Mouse (Mus musculus): ENCODE data around the gene Ifitm7. TPM values are rescaled to one million over a fixed set of nuclear protein-coding genes. Genes with fewer than 3 reads are reported as not detected.
"Not testable (repeated sequence)": the region's sequence is repeated elsewhere in the genome, so short reads cannot be mapped to it uniquely, and the experiment has no call there.

Ifitm7 gene
- total RNA-seq (2022): under 1 TPM in 2 of 4 experiments, not detected in 2; 0.75 to 0.83 TPM

DNA sequence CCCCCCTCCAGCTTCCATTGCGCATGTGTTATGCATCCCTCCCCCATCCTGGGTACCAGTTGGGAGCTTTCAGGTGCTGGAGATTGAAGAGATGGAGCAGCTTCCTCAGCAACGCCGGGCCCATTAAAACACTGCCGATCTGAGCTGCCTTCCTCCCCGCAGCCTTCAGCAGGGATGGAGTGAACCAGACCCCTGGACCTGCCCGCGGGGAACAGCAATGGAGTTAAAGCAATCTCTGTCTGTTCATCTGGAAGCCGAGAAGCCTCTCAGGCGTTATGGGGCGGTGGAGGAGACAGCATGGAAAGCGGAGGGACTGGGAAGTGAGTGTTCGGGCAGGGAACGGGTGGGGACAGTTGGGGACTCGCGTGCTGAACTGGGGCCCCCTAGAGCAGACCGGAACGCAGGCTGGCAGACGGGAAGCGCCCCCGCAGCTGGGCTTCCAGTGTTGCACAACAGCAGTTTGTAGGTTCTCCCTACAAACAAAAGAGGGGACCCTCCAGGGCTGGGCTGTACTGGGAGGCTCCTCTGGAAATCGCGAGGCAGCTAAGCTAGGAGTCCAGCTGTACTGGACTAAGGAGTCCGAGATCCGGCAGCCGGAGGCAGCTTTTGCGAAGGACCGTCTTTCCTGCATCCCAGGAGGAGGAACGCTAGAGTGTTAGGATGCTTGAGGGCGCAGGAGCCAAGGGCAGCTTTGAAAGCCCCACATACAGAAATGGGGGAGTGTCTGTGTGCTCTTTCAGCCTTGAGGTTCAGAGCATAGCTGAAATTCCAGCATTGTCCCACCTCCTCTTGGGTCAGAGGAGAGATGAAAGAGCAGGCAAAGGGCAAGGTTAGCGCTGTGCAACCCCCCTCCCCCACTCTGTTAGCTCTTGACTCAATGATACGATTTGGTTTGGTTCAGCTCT is at the start of gene Ifitm7, which contains the start of gene 2900011O08Rik:
TSS of gene Ifitm7 (minus strand) at position 315 of the 905 bp plus-strand sequence.
TSS of gene 2900011O08Rik (plus strand) at position 31 of the 905 bp plus-strand sequence.
- no peak for DNase-seq

DNA sequence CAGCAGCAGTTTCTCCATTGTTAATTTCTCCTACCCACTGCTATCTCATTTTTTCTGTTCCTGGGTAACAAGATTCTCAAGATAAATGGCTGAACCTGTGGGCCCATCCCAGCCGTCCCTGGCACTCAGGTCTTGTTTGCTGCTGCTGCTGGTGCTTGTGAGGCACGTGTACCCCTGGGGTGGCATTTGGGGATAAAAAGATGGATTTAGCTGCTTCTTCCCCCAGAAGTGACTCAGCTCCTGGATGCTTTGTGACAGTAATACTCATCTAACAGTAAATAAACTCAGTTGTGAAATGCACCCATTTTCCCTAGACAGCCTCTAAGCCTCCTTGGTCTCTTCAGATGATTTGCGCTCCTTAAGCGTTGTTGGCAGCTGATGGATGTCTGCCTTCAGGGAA is 46.4 kb upstream of the Ifitm7 start:
- DNase-seq: no peak

DNA sequence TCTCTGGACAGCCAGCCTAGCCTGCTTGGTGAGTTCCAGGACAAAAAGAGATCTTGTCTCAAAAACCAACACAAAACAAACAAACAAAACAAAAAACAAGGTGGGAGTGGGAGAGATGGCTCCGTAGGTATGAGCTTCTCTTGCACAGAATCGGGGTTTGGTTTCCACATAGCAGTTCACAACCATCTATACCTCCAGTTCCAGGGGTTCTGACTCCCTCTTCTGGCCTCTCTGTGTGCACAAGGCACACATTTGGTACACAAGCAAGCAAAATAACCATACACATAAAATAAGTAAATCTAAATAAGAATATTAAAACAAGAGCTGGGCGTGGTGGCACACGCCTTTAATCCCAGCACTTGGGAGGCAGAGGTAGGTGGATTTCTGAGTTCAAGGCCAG is 44.0 kb upstream of the Ifitm7 start:
- DNase-seq: no peak

GRCm38 (mm10) chr16:14029851-14030250 is 43.2 kb upstream of the Ifitm7 start:
- peak; percentile 54 for DNase-seq

DNA sequence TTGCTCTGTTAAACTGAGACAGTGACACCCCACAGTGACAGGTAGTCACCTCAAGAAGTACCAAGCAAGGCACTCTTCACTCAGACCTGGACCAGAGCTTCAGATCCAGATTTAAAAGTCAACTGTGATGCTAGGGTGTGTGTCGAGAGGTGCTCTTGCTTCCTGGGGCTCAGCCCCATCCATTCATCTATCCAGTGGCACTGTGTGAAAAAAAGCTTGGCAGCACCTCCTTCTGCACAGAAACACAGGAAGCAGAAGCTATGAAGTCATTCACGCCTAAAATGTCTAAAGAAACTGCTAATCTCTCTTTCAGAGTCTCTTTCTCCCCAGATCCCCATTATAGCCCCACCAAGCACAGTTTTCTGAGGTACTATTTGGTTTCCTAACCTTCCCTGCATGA is 42.4 kb upstream of the Ifitm7 start:
- no peak for DNase-seq

DNA sequence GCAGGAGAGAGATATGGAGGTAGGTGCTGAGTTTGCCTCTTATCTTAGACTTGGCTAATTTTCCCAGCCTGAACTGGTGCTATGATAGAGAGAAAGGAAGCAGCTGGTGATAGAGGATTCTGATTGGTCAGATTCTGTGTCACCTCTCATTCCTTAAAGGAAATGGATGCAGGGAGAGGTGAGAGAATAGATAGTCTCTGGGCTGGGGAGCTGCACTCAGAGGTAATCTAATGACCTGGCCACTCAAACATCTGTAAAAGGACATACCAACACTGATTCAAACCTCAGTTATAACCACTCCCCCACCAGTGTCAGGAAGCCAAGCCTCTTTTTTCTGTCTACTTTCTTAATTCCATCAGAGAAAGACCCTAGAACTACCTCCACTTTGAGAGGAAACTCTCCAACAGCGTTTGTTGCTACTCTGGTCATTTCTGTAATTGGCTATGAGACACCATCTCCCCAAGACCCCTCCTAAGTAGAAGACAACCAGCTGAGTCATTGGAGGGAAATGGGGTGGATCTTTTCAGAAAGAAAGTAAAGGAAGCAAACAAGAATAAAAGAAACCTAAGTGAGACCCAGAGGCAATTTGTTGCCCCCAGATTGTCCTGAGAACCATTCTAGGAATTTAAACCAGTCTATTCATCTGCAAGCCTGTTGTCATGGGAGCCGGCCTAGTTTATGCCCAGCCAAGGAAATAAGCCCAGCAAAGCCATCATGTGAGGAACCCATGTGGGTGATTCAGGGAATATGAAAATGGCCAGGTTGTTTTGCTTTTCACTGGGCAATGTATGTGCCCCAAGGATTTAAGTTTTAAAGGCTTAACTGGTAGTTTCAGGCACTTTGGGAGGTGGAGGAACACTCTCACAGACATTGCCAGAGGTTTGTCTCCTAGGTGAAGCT is 38.7 kb upstream of the Ifitm7 start:
- DNase-seq: no peak

DNA sequence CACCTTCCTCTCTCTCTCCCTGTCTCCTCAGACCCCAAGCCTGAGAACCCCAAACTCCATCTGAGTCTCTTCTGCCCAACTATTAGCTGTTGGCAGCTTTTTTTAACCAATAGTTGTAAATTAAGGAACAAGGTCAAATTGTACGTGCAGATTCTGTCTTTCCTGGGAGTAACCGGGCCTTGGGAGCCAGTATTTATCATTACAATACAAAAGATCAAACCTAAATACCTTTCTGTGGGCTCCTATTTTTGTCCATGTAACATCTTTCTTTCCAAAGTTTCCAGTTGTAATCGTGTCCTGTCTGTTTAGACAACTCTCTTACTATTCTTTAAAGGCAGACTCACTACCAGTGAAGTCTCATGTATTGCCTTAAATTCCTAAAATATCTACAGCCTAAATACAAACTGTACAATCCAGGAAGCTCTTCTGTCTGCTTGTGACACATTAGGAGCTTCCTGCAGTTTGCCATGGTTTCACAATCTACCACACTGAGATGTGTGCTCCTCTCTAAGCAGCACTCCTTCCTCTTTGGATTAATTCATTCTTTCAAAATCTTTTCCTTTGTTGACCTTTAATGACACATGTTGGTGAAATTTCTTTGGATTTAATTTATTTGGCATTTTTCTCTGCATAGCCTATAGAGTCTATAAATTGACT is 34.6 kb upstream of the Ifitm7 start:
- DNase-seq: no peak

DNA sequence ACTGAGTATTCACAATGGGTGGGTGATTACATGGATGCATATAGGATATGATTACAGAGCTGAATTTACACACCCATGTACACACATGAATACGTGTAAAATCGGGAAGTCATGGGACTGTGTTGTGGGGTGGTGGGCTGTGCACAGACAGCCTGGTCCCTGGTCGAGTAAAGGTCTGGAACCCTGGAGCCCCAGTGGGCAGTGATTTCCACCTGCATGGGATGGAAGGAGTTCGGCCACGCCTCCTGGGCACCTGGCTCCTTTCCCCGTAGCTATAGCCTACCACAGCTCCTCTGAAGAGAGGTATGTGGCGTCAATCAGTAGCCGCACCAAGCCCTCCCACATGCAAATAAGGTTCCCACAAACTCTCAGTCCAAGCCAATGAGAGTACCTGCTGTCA is 30.6 kb upstream of the Ifitm7 start:
- DNase-seq: no peak

DNA sequence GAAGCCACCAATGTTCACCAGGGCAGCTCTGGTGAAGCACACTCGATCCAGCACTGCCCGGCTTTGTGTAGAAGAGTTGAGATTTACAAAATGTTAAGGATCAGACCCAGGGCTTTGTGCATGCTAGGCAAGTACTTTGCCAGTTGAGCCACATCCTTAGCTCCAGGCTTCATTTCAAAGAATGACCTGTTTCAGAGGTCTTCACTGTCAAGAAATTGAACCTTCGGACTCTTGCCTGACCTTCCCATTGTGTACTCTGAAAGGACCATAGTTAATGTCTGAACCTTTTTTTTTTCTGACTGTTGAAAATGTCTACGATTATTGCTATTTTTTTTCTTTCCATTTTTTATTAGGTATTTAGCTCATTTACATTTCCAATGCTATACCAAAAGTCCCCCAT is 23.3 kb upstream of the Ifitm7 start:
- no peak for DNase-seq

DNA sequence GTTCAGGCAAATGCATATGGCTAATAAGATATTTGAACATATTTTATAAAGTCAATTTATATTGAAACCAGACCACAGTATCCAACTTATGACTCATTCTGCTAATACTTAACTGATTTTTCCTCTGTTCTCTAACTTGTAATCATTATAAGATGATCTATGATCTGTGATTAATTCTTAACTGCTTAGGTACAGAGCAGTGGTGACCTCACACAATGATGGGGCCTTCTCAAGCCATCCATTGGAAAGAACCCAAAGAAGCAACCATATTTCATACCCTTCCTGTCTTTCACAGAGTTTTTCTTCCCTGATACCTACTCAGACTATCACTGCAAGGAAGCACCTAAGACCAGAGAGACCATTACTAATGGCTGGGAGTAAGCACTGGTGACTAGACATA is 22.0 kb upstream of the Ifitm7 start:
- no peak for DNase-seq

DNA sequence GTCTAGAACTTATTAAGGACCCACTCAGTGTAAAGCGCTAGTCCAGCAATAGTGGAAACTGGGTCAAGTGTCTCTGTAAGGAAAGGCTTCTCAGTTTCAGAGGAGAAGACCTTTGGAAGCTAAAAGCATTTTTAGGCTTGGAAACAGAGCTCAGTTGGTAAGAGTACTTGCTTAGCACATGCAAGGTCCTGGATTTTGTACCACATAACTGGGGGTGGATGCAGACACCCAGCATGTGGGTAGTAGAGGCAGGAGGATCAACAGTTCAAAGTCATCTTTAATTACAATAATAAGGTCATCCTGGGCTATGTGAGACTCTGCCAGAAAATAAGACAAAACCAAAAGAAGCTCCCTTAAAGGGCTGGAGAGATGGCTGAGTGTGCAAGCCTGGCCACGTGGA is 21.4 kb upstream of the Ifitm7 start:
- no peak for DNase-seq

DNA sequence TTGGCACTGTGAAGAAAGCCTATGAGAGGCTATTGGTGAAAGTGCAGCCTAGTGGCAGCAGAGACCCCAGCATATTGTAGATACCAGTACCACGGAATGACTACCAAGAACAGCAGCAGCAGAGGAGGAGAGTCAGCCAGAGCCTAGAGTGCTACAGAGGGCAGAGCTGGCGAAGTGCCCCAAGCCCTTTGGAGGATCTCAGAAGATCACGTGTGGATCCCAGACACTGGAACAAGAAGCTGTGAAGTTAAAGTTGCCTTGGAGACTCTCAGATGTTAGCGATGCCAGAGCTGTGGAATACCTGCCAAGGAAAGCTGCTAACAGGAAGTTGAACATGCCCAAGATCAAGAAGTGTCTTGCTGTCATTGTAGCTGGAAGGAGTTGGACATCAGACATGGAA is 18.6 kb upstream of the Ifitm7 start:
- no peak for DNase-seq

- DNase-seq: no peak
Observed at GRCm38 (mm10) chr16:14004726-14005125, 18.0 kb upstream of the Ifitm7 start.

DNA sequence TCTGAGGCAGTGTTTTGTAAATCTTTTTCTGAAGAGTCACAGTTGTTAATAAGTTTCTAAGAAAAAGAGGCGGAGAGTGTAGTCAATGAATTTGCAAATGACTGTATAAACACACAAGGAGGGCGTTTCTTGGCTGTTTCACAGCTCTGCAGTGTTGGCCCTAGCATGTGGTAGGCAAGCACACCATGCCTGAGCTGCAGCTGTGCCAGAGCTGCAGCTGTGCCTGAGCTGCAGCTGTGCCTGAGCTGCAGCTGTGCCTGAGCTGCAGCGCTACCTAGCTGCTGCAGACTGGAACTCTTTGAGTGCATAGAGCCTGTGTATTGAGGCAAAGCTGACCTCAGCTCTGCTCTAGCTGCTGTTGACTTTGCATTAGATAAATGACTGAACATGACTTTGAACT is 17.5 kb upstream of the Ifitm7 start:
- no peak for DNase-seq

DNA sequence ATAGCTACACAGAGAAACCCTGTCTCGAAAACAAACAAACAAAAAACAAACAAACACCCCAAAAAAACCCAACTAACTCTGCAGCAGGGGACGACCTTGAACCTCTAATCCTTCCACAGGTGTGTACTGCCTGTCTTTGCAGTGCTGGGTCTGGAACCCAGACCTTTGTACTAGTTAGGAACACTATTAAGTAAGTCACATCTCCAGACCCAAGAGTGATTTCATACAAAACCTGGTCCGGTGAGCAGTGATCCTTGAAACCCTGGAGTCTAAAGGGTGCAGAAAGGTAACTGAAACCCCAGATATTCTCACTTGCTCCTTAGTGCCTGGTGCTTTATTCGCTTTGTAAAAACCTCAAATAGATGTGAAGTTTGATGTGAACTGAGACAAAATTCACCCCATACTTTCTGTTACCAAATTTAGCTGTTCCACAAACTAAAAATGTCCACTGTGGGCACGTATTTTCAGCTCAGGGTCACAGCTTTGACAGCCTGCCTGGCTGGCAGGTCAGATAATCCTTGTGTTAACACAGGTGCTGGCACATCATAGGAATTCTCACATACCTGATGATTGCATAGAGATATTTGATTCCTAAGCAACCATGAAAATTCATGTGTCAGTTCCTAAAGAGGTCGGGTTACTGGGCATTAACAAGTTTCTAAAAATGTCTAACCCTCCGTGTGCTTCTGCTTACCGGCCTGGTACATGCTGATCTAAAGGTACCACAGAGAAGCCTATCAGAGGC is 16.9 kb upstream of the Ifitm7 start:
- DNase-seq: no peak

DNA sequence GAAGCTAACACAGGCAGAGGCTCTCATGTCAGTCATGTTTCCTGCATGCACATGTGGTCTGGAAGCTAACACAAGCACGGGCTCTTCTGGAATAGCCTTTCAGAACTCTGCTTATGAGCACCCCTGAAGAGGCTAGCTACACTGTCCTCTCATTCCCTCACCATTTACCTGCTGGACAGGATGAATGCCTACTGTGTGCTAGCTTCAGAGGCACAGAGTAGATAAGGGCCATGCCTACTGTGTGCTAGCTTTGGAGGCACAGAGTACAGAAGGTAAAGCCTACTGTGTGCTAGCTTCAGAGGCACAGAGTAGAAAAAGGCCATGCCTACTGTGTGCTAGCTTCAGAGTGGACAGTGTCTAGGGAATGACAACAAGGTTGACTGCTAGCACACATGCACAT is 7.8 kb upstream of the Ifitm7 start:
- no peak for DNase-seq

- DNase-seq: no peak
Observed at GRCm38 (mm10) chr16:13994076-13994475, 7.4 kb upstream of the Ifitm7 start.

DNA sequence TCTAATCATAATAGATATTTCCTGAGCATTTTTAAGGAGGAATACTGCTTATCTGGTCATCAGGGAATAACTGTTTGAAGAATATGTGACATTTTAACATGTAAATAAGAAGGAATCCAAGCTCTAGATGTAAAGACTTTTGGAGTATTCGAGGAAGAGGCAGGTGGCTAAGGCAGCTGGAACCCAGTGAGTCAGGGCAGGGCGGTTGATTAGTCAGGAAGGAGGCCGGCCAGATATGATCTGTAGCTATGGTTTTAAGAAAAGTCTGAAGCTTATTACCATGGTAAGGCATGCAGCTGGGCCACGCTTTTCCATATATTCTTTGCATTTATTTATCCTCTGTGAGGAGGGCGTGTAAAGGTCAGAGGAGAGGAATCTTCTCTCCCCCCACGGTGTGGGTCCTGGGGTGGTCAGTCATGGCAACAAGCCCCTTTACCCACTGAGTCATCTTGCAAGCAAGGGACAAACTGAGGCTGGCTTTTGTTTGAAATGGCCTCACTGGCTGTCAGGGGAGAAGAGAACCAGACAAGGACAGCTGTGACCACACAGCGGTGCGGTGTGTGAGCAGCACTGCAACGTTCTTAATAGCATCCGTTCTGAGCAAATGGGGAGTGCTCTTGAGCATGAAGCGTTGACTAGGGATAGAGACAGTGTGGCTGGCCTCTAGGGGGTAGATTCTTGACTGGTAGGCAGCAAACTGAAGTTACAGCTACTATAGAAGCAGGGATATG is 6.0 kb upstream of the Ifitm7 start:
- no peak for DNase-seq

GRCm38 (mm10) chr16:13986197-13986573 is 503 bp downstream of the Ifitm7 start:
- DNase-seq: no peak

- DNase-seq: no peak
Observed at GRCm38 (mm10) chr16:13983161-13983560, 3.5 kb downstream of the Ifitm7 start.

DNA sequence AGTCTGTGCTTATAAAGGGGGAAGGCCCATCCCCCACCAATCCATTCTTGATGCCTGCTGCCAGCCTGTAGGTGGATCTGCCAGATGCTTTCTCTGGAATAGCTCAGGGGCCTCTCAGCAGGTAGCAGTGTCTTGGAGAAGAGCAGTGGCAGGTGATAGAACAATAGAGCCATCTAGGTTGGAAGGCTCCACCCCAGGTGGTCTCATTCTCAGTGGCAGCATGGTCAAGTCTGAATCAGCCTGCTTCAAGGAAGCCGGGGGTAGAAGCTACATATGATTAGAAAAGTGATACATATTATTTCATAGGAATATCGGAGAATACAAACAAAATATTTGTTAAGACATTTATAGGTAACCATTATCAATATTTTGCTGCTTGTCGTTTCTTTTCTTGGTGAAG is 5.0 kb downstream of the Ifitm7 start:
- not testable (repeated sequence) for DNase-seq

Measured in adrenal gland, adult 8-10 months (tissue).